Mouse (Mus musculus): ENCODE measurements at regions not wholly inside any gene's neighbourhood (a gene's known extent, or its start where the extent isn't known, plus 50 kb on each side); places are given as distances from the start of the nearest gene placed in this dataset.

DNA sequence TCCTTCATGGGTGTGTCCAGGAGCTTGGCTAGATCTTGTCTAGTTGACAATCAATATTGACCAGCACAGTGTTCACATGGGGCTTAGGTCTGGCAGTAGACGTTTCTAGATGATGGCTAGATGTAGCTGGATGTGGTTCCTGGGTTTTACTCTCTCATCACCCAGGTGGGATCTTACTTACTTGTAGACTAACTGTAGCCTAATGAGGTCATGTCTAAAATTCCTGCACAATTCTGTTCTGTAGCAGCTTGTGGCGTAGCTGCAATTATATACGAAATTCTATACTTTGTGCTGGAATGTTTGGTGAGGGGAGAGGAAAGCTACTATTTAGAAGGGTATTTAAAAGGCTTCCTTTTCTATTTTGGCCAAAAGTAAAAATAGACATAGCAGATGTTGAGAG is 84.9 kb upstream of the Plxnc1 start:
- TF ChIP-seq POLR2A (IDR thresholded peaks at IDR 0.05; ENCODE audit: extremely low read depth, insufficient read depth, low read length) = no peak
- TF ChIP-seq CTCF (IDR thresholded peaks at IDR 0.05; ENCODE audit: extremely low read depth, insufficient read depth, low read length) = no peak

Data from cortical plate, adult 2 months (tissue).